Mouse (Mus musculus) lung, postnatal 0 days (tissue): ENCODE data around the gene Hyou1. TPM values are rescaled to one million over a fixed set of nuclear protein-coding genes. Genes with fewer than 3 reads are reported as not detected.

ENCODE experiments used
- ATAC-seq: fragments of 200-750 bp; cut with Nextera tagmentation; 2 replicates; pipeline ENCODE4 v1.8.0; 2017; ENCODE audit warnings: moderate library complexity
- DNase-seq: peaks from one replicate; pipeline ENCODE4 v3.0.0-alpha.2; 2016; ENCODE audit warnings: low spot score
- H3K27ac ChIP-seq: fragments of 300-500 bp; sonication (generic); 2 replicates; pipeline ENCODE4 v1.5.1; 2014; ENCODE audit warnings: antibody characterized with exemption, mild to moderate bottlenecking, low read length, mixed read lengths
- H3K27me3 ChIP-seq: fragments of 300-500 bp; sonication (generic); replicated peaks from 2 replicates; pipeline ENCODE4 v1.6.1; 2014; ENCODE audit warnings: low read length, mixed read lengths; ENCODE audit not compliant: insufficient read depth
- H3K36me3 ChIP-seq: fragments of 300-500 bp; sonication (generic); 2 replicates; pipeline ENCODE4 v1.6.1; 2014; ENCODE audit warnings: low read length, mixed read lengths; ENCODE audit not compliant: insufficient read depth
- H3K4me1 ChIP-seq: fragments of 300-500 bp; sonication (generic); 2 replicates; pipeline ENCODE4 v1.6.1; 2014; ENCODE audit warnings: antibody characterized with exemption, low read depth, low read length, mixed read lengths; ENCODE audit not compliant: insufficient read depth
- H3K4me2 ChIP-seq: fragments of 300-500 bp; sonication (generic); replicated peaks from 2 replicates; pipeline ENCODE4 v1.6.1; 2014; ENCODE audit warnings: low read depth, mild to moderate bottlenecking, low read length, moderate library complexity, mixed read lengths
- H3K4me3 ChIP-seq: fragments of 300-500 bp; sonication (generic); 2 replicates; pipeline ENCODE4 v1.5.1; 2014; ENCODE audit warnings: low read depth, low read length
- H3K9ac ChIP-seq: fragments of 300-500 bp; sonication (generic); replicated peaks from 2 replicates; pipeline ENCODE4 v1.6.1; 2014; ENCODE audit warnings: low read depth, mild to moderate bottlenecking
- H3K9me3 ChIP-seq: fragments of 300-500 bp; sonication (generic); 2 replicates; pipeline ENCODE4 v1.6.1; 2016; ENCODE audit warnings: low read length, mixed read lengths
- CTCF ChIP-seq: IDR thresholded peaks from 2 replicates; pipeline ENCODE4 v1.5.1; 2016; ENCODE audit warnings: antibody characterized with exemption, mild to moderate bottlenecking
- EP300 ChIP-seq: IDR thresholded peaks from 2 replicates; pipeline ENCODE4 v1.6.1; 2016; ENCODE audit warnings: antibody characterized with exemption, mild to moderate bottlenecking, control low read depth
- WGBS: fragments of 180-500 bp; shearing (Covaris S2); extraction: QIAGEN DNeasy Blood & Tissue Kit; methylation state at CpG from one replicate; pipeline ENCODE4 v1.1.7; 2014; 5-methylcytosine and 5-hydroxymethylcytosine counted together
- polyA plus RNA-seq: library from polyadenylated mRNA; unstranded; fragments of >200 nt; fragmentation: Nextera tagmentation; extraction: Ambion mirVana; gene quantifications from 2 replicates; pipeline ENCODE4 v1.2.1, GENCODE M21; 2015

Hyou1 gene
- polyA plus RNA-seq, 1 experiment from 2014 or later, result 11.4 TPM

- Histone ChIP-seq H3K4me3 (no peak overlapping the region), H3K27me3 (no peaks in the 10 kb centered on the region), H3K4me2 (no peak overlapping the region), H3K27ac (no peak overlapping the region), H3K9ac (no peak overlapping the region; the same call in 1 of the 2 replicates), H3K9me3 (no peaks in the 10 kb centered on the region), H3K36me3 (peaks cover 4% of the 10 kb centered on the region; the same call in 1 of the 2 replicates), H3K4me1 (peaks cover 8% of the 10 kb centered on the region; the same call in 1 of the 2 replicates)
- ATAC-seq (no peak), DNase-seq (no peak)
- WGBS, result 61% methylated on average over 3 of the region's 3 CpGs
- TF ChIP-seq EP300 (no peak), CTCF (no peak)
Measured at GRCm38 (mm10) chr9:44342173-44342572, 37.1 kb upstream of the Hyou1 start.

- no peaks in the 10 kb centered on the region for H3K27me3 ChIP-seq
- no peaks in the 10 kb centered on the region for H3K9me3 ChIP-seq
- 77% methylated on average over 1 of the region's 1 CpGs for WGBS
- ATAC-seq (no peak), DNase-seq (no peak)
- H3K4me3 ChIP-seq, result no peak overlapping the region
- peak overlapping the region; percentile 62; the same call in 1 of the 2 replicates for H3K4me2 ChIP-seq
- H3K4me1 ChIP-seq, result peaks cover 8% of the 10 kb centered on the region; the same call in 1 of the 2 replicates
- H3K36me3 ChIP-seq, result peaks cover 4% of the 10 kb centered on the region; the same call in 1 of the 2 replicates
- no peak overlapping the region for H3K9ac ChIP-seq
- no peak for TF ChIP-seq EP300
- no peak for TF ChIP-seq CTCF
- no peak overlapping the region; the same call in 1 of the 2 replicates for H3K27ac ChIP-seq
Measured at GRCm38 (mm10) chr9:44342605-44343004, 36.7 kb upstream of the Hyou1 start.

GRCm38 (mm10) chr9:44343290-44343689 is 36.0 kb upstream of the Hyou1 start:
- Histone ChIP-seq H3K4me2 (peak overlapping the region; percentile 62), H3K4me1 (peaks cover 8% of the 10 kb centered on the region; the same call in 1 of the 2 replicates), H3K4me3 (peak overlapping the region; percentile 77), H3K27me3 (no peaks in the 10 kb centered on the region), H3K36me3 (peaks cover 7% of the 10 kb centered on the region; the same call in 1 of the 2 replicates), H3K27ac (peak overlapping the region; percentile 95), H3K9ac (peak overlapping the region; percentile 77), H3K9me3 (no peaks in the 10 kb centered on the region)
- DNase-seq (no peak), ATAC-seq (peak; percentile 7; the same call in 1 of the 2 replicates)
- TF ChIP-seq CTCF, result no peak
- no peak for TF ChIP-seq EP300
- WGBS, result 3% methylated on average over 6 of the region's 6 CpGs

GRCm38 (mm10) chr9:44343781-44344421 is 35.4 kb upstream of the Hyou1 start, which contains the start of gene Hmbs:
TSS of gene Hmbs (minus strand) at chr9:44344228.
- peak within 1 kb of the TSS; percentile 95 for H3K27ac ChIP-seq
- peak within 1 kb of the TSS; percentile 77 for H3K9ac ChIP-seq
- peak; percentile 97 for ATAC-seq
- peak within 1 kb of the TSS; percentile 62 for H3K4me2 ChIP-seq
- peak within 1 kb of the TSS; percentile 77 for H3K4me3 ChIP-seq
- no peaks in the 10 kb centered on the region for H3K9me3 ChIP-seq
- peak; percentile 97 for DNase-seq
- peaks cover 11% of the 10 kb centered on the region; the same call in 1 of the 2 replicates for H3K36me3 ChIP-seq
- no peaks in the 10 kb centered on the region for H3K27me3 ChIP-seq
- TF ChIP-seq CTCF (no peak), EP300 (no peak)
- 0% methylated on average over 24 of the region's 39 CpGs for WGBS
- H3K4me1 ChIP-seq, result peaks cover 8% of the 10 kb centered on the region; the same call in 1 of the 2 replicates

- H3K4me2 ChIP-seq, result no peak overlapping the region
- DNase-seq, result peak; percentile 55
- no peak overlapping the region for H3K4me3 ChIP-seq
- no peaks in the 10 kb centered on the region for H3K9me3 ChIP-seq
- WGBS, result 81% methylated on average over 5 of the region's 6 CpGs
- no peak for ATAC-seq
- H3K27me3 ChIP-seq, result no peaks in the 10 kb centered on the region
- peaks cover 8% of the 10 kb centered on the region; the same call in 1 of the 2 replicates for H3K4me1 ChIP-seq
- H3K9ac ChIP-seq, result no peak overlapping the region
- TF ChIP-seq EP300 (peak; percentile 14; the same call in 1 of the 2 replicates), CTCF (no peak)
- H3K27ac ChIP-seq, result no peak overlapping the region
- peaks cover 13% of the 10 kb centered on the region; the same call in 1 of the 2 replicates for H3K36me3 ChIP-seq
Measured at GRCm38 (mm10) chr9:44345570-44346433, 33.5 kb upstream of the Hyou1 start.

GRCm38 (mm10) chr9:44347166-44347565 is 32.1 kb upstream of the Hyou1 start:
- Histone ChIP-seq H3K36me3 (peaks cover 19% of the 10 kb centered on the region; the same call in 1 of the 2 replicates), H3K9ac (no peak overlapping the region), H3K27me3 (no peaks in the 10 kb centered on the region), H3K4me1 (peaks cover 8% of the 10 kb centered on the region; the same call in 1 of the 2 replicates), H3K4me2 (no peak overlapping the region), H3K27ac (no peak overlapping the region), H3K9me3 (no peaks in the 10 kb centered on the region), H3K4me3 (no peak overlapping the region)
- DNase-seq (no peak), ATAC-seq (no peak)
- TF ChIP-seq EP300 (no peak), CTCF (no peak)
- 86% methylated on average over 9 of the region's 9 CpGs for whole genome bisulfite sequencing
